Mouse (Mus musculus) retina, adult 2 months (tissue): ENCODE data around the gene Cerkl.

Experiments
- DNase-seq: peaks from one replicate; pipeline ENCODE4 v3.0.0-alpha.2; 2012; ENCODE audit warnings: low read depth, low spot score

Gene Cerkl

GRCm38 (mm10) chr2:79316182-79316880, 140.3 kb downstream of the Cerkl start:
- peak; percentile 2 for DNase-seq

DNA sequence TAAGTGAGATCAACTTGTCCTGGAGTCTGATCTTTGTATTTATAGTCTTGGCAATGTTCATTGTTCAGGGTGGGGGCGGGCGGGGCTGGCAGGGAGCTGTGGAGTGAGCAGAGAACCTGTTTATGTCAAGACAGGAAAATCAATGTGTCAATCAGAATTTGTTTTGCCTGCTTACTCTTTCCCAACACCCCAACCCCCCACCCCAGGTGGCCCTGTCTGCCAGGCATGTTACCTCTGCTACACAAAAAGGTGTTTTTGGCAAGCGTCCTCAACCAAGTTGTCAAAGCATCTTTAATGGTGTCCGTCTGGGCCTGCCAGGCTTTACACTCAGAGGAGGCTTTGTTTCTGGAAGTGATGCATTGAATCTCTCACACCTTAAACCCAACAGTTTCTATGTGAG, 141.5 kb downstream of the Cerkl start:
- no peak for DNase-seq

- no peak for DNase-seq
Observed at GRCm38 (mm10) chr2:79312499-79312898, 144.1 kb downstream of the Cerkl start.

GRCm38 (mm10) chr2:79309454-79310118, 147.0 kb downstream of the Cerkl start:
- no peak for DNase-seq

DNA sequence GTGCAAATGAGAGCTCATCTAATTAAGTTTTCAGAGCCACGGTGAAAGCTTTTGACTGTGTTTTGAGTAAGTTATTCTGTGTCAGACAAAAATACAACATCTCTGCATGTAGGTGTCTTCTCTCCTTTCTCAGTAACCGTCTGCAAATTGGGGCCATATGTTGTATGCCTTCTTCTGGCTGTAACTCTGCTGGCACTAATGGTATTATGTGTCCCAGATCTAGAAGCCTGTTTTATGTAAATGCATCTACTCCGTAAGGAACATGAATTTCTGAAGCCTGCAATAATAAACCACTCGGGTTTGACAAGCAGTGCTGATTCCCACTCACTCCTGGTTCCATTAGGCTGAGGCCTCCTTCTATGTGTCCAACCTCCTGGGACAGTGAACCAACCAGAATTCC, 149.0 kb downstream of the Cerkl start:
- no peak for DNase-seq

- no peak for DNase-seq
Observed at GRCm38 (mm10) chr2:79302398-79302797, 154.2 kb downstream of the Cerkl start.

DNA sequence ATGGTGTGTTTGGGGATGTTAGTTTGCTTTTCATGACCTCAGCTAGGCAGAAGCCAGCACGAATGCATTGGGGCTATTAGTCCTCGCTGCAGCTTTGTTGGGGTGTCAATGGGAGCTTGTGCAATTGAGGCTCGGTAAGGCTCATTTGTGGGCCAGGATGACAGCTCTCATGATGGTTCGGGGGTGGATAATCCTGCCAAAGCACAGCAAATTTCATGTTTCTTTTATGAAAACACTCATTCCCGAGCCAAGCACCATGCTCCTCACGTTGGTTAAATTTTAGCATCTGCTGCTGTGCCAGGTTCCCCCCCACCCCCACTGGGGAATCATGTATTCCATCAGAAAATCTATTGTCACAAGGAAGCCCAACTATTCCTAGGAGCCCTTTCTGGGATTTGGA, 164.2 kb downstream of the Cerkl start:
- DNase-seq, result no peak

DNA sequence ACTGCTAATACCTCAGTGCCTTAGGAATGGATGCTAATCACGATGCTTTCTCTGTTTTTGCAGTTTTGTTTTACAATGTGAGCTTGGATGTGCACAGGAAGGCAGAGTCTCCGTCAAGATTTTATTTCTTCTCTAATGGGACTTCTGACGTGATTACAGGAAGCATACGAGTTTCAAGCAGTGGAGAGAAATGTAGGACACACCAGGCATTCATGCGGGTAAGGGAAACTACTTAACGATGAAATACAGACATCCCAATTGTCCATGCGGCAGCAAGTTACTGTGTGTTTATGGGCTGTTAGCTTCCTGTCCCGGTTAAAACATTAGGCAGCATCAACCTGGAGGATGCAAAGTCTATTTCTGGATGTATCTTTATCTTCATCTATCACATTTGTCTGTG, 164.7 kb downstream of the Cerkl start:
- no peak for DNase-seq

DNA sequence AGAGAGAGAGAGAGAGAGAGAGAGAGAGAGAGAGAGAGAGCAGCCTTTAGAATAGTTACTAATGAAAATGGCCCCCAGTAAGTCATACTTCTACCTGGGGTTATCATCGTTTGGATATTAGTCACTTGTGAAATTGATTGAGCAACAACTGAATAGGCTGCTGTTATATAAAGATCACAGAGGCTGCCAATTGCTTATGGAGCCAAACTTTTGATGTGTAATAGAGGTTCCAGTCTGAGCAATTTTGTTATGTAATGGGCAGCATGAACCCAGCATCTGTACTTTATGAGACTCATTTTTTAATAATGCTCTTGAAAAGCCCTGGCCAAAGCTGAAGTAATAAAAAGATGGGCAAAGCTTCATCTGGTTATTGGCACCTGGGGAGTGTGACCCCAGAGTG, 166.4 kb downstream of the Cerkl start:
- DNase-seq, result no peak

DNA sequence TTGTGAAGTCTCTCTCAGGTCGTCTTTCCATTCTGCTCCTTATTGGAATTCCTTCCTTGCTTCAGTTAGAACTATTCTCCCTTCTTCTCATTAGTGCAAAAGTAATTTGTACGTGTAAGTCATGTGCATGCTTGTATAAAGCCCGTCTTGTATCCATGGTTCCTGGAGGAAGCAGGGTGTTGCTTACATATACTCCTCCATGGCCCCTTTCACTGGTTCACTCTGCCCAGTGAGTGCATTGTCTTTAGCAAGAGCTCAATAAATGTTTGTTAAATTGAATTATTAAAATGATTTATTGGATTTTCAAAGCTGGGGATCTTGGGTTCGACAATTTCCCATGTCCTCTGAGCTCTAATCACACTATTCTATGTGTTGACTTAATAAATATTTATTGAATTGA, 172.4 kb downstream of the Cerkl start:
- DNase-seq, result no peak
